Mouse (Mus musculus): ENCODE results near the gene Naaa. TPM values are rescaled to one million over a fixed set of nuclear protein-coding genes. Genes with fewer than 3 reads are reported as not detected.

The Naaa gene
- total RNA-seq, 2 experiments from 2014 or later = 19.0 to 28.7 TPM

DNA sequence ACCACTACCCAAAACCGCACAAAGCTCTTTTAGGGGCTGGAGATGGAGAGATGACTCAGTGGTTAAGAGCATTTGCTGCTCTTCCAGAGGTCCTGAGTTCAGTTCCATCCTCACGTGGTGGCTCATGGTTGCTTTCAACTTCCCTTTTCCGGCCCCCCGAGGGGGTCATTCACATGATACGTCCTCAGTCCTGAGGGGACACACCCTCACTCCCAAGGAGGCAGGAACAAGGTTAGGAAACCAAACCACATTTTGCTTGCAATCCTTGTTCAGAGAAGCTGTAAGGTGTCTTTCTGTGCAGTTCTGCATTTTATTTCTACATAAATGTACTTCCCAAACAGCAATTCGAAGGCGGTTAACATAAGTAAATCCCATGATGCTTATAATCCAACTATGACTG, 7.5 kb downstream of the Naaa start:
- no peak for DNase-seq (ENCODE audit: low spot score in 2 of 2)

DNA sequence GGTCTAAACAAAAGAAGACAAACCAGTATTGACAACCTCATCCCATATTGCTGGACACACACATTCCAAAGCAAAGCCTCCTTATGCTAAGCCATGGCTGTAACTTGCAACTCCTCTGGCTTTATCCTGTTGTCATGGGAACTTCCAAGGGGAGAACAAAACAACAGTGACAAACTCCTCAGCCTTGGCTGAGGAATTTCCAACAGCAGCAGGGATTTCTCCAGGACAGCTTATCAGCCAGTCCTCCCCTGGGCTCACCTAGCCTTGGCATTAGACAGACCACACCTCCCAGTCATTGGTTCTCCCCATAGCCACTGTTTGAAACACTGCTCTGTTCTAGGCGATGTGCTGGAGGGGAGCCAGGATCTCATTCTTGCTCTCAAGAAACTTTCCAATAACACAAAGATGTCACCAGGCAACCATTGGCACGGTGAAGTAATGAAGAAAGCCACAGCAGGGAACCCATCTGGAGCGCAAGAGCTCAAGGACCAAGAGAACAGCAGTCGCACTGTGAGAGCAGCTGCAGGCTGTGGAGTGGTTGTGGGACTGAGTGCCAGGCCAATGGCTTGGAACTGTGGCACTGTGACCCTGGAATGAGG, 14.1 kb downstream of the Naaa start:
- peak in 1 of 2 experiments; percentile 30 for DNase-seq (ENCODE audit: low spot score in 2 of 2)

DNA sequence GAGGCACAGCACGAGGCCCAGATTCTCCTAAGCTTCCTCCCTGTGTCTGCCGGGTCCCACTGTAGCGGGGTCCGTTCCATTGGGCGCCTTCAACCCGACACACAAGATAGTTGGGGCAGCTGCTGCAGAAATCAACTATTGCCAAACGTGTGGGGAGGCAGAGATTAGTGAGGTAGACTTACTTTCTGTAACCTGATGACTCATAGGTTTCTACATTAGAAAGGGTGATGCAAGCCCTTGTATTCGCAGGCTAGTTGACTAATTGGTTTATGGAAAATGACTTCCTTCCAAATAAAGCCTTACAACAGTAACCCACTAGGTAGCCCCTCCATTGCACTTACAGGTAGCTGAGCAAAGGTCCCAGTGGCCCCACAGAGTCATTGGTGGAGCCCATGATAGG, 15.3 kb downstream of the Naaa start:
- no peak for DNase-seq (ENCODE audit: low spot score in 2 of 2)

DNA sequence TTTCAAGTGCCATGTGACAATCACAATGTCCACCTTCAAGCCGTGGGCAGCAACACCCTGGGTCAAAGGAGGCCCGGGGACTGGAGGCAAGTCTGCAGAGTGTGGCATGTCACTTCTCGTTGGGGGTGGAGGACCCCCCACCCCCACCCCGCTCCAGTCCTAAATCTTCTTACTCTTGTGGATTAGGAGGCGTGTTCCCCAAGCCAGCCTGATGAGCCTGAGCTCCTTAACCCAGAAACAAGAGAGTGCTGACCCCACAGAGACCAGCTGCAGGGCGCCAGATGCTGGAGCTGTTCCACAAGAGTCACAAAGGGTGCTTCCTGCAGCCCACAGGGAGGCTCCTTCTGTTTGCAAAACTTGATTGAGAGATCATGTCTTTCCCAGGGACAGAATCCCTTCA, 21.8 kb downstream of the Naaa start, which contains the start of gene Ppef2:
TSS of gene Ppef2 (minus strand) at position 61 of the 400 bp plus-strand sequence.
- DNase-seq (ENCODE audit: low spot score in 2 of 2) = no peak

DNA sequence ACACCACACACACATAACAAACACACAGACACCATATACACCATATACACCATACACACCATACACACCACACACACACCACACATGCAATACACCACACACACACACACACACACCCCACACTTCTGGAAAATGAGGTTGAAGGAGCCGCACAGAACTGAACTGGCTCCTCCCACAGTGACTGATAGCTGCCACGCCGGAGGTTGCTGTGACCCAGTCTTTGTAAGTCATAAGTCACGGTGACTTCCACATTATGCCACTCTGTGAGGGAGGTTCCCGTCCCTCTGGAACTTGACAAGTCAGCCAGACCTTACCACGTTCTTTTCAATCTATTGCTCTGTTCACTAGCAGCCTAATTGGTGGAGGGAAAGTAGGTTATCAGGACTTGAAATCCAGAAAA, 23.5 kb downstream of the Naaa start:
- DNase-seq (ENCODE audit: low spot score in 2 of 2) = no peak

DNA sequence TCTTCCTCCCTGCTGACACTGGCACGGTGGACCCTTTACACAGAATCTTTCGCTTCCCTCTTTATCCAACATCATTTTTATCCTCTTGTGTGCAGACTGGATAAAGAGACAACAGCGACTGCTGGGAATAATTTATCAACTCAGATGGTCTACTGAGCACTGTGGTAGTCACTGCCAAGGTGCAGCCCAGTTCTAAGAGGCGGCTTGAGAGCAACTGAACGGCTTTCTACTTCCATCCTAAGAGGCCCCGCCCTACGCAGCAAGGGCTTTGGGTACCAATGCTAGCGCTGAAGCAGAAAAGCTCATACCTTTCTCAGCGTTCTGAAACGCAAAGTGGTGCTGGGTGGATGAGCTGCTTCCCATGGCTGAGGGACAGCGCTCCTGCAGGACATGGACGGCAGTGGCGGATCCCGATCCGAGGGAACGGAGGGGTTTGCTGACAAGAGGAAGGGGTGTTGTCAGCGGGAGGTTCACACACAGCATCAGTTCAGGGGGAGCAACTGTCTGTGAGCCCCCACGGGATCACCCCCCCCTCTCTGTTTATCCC, 25.1 kb downstream of the Naaa start:
- no peak for DNase-seq (ENCODE audit: low spot score in 2 of 2)

DNA sequence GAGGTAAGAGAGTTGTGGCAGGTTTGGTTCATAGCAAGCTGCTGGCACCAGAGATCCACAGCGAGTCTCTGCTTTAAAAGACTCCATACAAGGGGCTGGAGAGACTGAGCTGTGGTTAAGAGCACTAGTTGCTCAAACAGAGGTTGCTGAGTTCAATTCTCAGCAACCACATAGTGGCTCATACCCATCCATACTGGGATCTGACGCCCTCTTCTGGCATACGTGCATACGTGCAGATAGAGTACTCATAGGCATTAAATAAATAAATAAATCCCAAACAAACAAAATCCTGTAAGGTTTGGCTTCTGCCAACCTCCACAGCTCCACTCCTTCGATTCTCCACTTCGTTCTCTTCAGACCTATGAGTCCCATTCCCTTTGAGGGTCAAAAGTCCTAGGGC, 25.9 kb downstream of the Naaa start:
- DNase-seq (ENCODE audit: low spot score in 2 of 2) = no peak

DNA sequence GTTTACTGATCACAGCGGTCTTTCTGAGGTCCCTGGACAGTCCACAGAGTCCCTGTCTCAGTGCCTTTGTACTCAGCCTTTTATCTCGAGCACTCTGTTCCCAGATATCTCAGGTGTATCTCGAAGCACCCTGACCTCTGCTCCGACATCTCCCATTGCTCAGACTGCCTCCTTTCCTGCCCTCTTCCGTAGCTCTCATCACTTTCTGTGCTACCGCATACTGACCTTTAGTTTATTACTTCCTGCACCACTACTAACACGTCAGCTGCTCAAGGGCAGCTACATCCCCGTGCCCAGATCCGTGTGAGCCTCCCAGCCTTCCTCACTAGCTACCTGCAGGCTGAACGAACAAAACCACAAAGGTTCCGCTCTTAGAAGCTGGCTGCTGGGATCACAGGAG, 29.4 kb downstream of the Naaa start:
- DNase-seq (ENCODE audit: low spot score in 2 of 2) = no peak

DNA sequence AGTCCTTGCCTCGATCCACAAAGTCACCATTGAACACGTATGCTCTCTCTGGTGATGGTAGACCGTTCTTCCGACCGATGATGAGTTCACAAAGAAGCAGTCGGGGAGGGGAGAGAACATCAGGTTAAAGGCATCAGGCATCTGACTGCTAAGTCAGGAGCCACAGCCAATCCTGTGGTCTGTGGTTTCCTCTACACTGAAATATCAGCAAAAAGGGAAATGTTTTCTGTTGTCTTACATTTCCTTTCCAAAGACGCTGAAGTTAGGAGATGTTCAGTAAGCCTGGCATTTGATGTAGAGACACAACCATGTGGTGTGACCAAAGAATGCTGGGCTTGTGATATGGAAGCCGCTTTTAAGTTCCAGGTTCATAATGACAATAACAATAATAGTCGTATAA, 32.5 kb downstream of the Naaa start:
- no peak for DNase-seq (ENCODE audit: low spot score in 2 of 2)

DNA sequence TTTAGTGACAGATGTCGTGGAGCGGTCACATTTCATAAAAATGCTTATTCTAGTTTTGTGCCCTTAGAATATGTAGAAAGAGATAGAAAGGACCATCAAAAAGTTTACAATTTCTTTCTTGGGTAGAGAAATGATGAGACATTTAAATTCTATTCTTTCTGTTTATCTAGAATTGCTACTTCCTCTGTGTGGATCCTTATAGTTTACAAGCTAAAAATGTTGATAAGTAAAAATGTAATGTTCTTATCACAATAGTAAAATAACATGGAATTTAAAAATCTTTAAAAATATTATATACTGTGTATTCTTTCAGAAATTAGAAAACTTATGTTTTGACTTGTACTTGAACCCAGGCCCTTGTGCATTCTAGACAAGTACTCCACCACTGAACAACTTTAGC, 33.1 kb downstream of the Naaa start:
- DNase-seq (ENCODE audit: low spot score in 2 of 2) = no peak

DNA sequence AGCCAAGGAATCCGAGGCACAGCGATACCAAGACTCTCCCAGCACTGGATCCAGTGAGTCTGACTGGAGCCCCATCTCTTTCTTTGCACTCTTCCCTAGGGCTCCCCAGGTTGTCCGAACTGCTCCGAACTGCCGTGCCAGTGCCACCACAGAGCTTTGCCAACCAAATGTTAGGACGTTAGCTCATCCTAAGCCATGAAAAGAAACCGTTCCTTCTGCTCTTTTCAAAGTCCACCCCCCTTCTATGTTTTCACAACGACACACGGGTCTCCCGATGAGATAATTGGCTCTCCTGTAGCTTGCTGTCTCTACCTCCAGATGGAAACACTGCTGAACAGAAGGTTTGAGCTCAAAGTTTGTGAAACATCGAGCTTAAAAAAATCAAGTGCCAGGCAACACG, 37.2 kb downstream of the Naaa start:
- DNase-seq (ENCODE audit: low spot score in 2 of 2) = no peak

DNA sequence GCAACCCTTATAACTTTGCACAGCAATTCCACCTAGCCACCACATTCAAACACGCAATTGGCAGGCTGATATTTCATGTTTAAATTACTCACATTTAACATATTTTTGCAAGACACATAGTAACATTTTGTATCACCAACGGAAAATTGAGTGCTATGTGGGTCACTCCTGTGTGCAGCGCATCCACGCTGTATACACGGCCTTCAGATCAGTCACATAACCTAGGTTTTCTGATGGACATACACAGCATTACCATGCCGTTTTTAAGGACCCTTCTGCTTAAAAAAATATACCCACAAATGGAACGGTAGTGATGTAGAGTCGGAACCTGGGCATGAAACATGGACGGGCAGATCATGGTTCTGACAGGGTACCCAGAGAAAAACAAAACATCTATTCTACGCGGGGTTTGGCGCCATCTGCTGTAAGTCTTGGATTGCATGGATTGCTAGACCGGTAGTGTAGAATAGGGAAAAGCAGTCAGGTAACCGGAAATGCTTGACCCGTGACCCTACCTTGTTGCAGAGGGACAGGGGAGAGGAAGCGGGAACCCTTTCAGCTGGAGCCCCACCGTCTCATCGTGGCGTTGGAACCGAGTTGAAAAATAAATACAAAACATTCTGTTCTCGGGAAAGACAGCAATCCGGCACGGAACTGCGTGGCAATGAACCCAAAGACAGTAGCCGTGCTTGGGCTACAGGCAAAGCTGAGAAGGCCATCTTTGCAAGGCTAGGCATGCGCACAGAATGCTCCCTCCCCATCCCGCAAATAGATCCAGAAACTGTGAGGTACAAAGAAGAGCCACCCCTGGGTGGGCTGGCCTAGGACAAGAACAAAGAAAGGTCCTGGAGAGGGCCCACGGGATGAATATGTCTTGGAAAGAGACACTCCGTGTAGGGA, 38.4 kb downstream of the Naaa start:
- DNase-seq (ENCODE audit: low spot score in 2 of 2) = peak; percentile 64 to 67

DNA sequence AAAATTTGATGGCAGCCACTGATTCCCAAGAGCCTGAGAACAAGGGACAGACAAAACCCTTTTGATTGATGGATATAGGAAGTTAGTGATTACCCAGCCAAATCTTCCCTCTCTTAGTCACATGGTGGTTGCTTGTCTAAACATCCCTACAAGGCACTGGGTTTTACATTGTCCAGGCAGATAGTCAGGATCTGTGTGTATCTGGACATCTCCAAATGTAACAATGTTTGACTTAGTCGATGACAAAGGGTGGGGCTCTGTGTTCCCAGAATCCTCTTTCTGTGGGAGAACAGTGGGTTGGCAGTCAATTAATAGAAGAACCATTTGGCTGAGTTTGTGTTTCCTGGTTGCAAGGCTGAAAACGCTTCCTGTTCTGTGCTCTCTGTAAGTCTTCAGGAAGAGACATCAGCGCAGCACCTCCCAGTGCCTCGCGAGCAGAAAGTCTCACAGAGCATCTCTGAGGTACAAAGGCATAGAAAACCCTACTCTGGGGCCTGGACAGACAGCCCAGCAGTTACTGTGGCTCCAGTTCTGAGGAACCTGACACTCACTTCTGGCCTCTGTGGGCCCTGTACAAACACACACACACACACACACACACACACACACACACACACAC, 42.9 kb downstream of the Naaa start:
- DNase-seq (ENCODE audit: low spot score in 2 of 2) = no peak

DNA sequence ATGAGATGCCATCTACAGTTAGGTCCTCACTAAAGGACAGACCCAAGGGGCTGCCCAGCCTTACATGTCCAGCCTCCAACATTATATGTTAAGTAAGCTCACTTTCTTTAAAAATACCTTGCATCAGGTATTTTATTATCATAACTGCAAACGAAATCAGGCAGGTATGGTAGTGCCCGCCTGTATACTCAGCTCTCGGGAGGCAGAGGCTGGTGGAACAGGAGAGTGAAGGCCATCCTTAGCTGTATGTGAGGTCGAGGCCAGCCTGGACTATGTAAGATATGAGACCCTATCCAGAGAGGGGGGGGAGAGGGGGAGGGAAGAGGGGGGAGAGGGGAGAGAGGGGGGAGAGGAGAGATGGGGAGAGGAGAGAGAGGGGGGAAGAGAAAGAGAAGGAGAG, 44.6 kb downstream of the Naaa start:
- DNase-seq (ENCODE audit: low spot score in 2 of 2) = no peak

DNA sequence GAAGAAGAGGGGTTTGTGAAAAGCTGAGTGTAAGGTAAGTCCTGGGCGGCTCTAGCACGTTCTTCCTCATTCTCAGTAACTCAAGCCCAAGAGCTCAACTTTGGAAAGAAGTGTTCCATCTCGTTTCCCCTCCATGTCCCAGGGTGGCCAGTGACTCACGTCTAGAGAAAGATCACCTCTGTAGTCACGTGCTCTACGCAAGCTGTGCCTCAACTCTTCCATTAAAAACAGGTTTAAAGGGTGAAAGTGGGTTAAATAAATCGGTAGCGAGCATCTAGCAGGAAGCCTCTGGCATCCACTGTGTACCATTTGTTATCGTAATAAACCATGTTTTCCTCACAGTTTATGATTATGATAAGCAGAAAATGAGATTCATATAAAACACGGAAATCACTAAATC, 46.1 kb downstream of the Naaa start:
- DNase-seq (ENCODE audit: low spot score in 2 of 2) = no peak

DNA sequence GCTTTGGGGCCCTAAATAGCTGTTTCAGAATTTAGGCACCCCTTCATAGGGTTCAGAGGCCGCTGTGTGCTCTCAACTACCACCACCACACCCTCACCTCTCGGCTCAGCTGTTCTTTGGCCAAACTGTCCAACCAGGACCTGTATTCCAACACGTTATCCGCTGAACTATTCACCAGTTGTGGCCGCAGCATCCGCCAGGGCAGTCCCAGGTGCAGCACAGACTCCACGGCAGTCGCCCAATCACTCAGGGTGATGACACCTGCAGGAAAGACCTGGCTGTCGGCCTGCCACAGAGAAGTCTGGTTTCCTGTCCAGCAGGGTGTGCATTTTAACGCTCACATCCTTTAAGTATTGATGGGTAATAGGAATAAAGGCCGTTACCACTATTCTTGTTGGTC, 47.7 kb downstream of the Naaa start:
- DNase-seq (ENCODE audit: low spot score in 2 of 2) = no peak

DNA sequence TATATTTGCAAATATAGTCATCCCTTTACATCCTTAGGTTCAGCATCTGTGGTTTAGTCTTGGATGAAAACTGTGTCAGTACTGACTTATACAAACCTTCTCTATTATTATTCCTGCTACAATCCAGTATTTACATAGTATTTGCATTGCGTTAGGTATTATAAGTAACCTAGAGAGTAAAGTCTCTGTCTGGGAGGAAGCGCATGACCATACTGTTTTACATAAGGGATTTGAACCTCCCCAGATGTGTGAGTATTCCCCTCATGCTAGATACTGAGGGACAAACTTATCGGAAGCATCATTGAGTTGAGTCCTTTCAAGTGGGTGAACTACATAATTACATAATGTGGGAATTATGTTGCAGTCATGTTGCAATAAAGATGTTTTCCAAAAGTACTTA, 48.5 kb downstream of the Naaa start:
- DNase-seq (ENCODE audit: low spot score in 2 of 2) = no peak

DNA sequence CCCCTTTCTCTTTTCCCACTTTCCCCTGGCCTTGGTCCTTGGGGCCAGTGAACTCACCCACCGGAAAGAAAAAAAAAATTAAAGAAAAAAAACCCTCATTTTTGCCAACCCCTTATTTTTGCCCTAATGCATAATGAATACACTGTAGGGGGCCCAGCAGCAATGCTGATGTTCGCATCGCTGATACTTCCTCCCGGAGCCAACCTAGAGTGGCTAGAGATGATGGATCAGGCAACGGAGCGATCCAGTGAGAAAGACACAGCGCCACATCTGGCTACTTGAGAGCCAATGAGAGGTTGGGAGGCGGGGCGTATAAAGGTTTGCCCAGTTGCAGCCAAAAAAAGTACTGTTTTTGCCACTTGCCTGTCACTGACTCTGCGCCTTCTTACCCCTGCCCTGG, 49.2 kb downstream of the Naaa start:
- no peak for DNase-seq (ENCODE audit: low spot score in 2 of 2)

DNA sequence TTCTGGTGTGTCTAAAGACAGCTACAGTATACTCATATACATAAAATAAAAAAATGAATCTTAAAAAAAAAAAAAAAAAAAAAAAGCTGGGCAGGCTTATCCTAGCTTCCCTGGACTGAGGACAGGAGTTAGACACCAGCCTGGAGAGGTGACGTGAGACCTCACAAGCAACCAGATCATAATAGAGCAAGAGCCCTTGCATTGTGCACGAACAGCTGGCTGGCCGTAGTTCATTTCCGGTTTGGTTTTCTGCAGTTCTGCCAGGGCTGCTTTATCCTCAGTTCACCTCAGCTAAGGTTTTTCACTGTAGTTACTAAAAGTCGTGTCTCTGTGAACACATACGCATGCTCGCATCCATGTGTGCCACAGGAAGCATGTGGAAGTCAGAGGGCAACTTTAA, 50.2 kb downstream of the Naaa start:
- DNase-seq (ENCODE audit: low spot score in 2 of 2) = no peak

DNA sequence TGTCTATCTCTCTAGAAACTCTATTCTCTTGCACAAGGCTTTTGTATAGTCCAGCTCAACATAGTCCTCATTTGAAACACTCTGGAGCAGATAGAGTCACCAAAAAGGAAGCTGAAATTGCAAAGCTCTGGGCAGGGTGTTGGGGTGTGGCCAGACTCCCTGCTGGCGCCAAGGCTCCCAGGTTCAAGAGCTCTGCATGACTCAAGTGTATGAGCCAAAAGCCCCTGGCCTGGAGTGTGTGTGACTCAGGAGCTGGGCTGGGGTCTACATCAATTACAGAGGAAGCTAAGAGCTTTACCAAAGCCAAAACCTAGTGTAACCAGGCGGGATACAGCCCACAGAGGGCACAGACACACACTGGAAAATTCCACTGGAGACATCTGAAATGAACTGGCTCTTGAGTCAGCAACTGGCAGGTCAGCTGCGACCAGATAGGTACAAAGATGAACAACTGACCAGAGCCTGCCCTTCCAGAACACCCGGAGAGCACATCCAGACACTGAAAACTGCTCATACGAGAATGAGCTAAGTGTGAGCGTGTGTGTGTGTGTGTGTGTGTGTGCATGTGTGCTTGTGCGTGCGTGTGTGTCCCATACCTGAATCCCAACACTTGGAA, 57.6 kb downstream of the Naaa start:
- DNase-seq (ENCODE audit: low spot score in 2 of 2) = no peak

DNA sequence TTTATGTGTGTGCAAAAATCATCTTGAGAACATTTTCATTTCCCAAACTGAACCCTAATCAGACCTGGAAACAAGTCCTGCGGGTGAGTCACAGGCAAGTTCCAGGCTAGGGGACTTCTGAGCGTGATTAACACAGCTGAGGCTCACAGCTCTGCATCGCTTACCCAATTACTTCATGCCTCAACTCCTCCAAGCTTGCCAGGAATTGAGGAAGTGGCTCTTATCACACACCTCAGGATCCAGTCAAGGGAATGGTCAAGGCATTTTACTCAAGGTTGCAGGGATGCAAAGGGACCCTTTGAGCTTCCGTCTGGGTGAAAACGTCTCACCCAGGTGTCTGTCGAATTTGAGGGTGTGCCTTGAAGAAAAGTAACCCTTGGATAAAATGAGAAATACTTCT, 58.1 kb downstream of the Naaa start:
- DNase-seq (ENCODE audit: low spot score in 2 of 2) = no peak
